Mouse (Mus musculus) liver, embryonic 14.5 days (tissue): ENCODE results near the gene Cacna1c.

Source experiments
- CTCF ChIP-seq: IDR thresholded peaks from 2 replicates; pipeline ENCODE4 v1.5.1; 2016; ENCODE audit warnings: antibody characterized with exemption, low read depth, control low read depth
- EP300 ChIP-seq: IDR thresholded peaks from 2 replicates; pipeline ENCODE4 v1.6.1; 2016; ENCODE audit warnings: antibody characterized with exemption, low read depth

GRCm38 (mm10) chr6:119077231-119077630 is 119.0 kb downstream of the Cacna1c start:
- TF ChIP-seq CTCF (no peak), EP300 (no peak)
